Mouse (Mus musculus) left cerebral cortex, adult 2 months (tissue): ENCODE measurements at regions not wholly inside any gene's neighbourhood (a gene's known extent, or its start where the extent isn't known, plus 50 kb on each side); places are given as distances from the start of the nearest gene placed in this dataset.

ENCODE experiments used
- DNase-seq, 2 experiments: peaks; one replicate each; pipeline ENCODE4 v3.0.0; 2021 to 2022; ENCODE audit warnings: low spot score in 2 of 2, mixed read lengths in 1 of 2; ENCODE audit errors: extremely low spot score in 1 of 2
- H3K27ac ChIP-seq: fragments of 200-600 bp; 2 replicates; pipeline ENCODE4 v1.8.1; 2022
- H3K4me3 ChIP-seq: fragments of 200-600 bp; 2 replicates; pipeline ENCODE4 v1.8.1; 2022
- CTCF ChIP-seq: fragments of 200-600 bp; IDR thresholded peaks from 2 replicates; pipeline ENCODE4 v1.8.1; 2022; ENCODE audit warnings: antibody characterized with exemption, mild to moderate bottlenecking, moderate library complexity
- intact Hi-C: fragments of 180-260 bp; cut with DNase I; formaldehyde crosslinking; loops from one replicate; pipeline ENCODE4 v1.15.1; 2025

DNA sequence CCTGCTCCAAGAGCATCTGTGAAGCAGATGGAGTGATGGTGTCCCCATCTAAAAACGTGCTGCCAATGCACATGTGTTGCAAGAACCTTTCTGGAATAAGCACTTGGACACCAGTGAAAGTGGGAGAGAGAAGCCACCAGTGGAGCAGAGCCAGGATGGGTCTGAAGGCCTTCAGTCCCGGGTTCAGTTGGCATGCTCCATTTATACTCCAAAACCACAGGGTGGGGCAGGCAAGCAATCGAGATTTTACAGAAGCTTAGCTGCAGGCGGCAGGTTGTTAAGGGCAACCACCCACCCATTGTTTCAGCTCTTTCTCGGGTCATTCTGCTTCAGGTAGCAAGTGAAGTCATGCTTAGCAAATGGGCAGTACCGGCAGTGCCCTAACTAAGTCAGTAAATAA, 51.8 kb upstream of the Sv2b start:
- Histone ChIP-seq H3K27ac (no peak overlapping the region), H3K4me3 (no peak overlapping the region)
- DNase-seq: no peak
- intact Hi-C loops: no loop called here
- TF ChIP-seq CTCF: no peak

DNA sequence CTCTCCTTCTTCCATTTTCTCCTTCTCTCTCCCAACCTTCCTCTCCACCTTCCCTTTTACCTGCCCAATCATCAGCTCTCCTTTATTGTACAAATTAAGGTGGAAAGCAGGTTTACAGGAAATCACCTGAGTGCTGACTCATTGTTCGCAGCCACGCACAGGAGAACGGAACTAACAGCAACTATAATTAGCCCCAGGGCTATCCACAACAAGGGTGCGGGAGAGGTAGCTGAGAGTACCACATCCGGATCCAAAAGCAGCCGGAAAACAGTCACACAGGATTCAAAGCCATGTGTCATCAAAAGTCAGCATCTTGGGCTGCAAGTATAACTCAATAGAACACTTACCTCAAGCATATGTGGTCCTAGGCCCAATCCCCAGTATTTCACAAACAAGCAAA, 53.5 kb upstream of the Sv2b start:
- no peak for DNase-seq
- TF ChIP-seq CTCF: no peak
- intact Hi-C loops: no loop called here
- Histone ChIP-seq H3K27ac (no peak overlapping the region), H3K4me3 (no peak overlapping the region)

DNA sequence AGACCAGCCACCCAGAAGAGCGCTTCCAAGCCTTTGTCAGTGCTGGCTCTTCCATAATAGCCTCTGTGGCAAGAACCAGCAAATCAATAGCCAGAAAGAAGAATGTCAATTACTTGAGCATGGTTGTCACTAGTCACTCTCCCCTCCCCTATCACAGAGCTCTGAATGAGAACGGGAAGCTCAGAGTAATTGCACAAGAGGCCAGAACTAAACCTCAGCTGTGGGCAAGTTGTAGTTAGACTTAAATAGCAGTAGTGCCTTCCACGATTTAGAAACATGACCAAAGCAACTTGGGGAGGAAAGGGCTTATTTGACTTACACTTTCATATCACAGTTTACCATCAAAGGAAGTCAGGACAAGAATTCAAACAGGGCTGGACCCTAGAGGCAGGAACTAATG, 56.4 kb upstream of the Sv2b start:
- intact Hi-C loops: no loop called here
- no peak for DNase-seq
- no peak overlapping the region for H3K27ac ChIP-seq
- no peak overlapping the region for H3K4me3 ChIP-seq
- no peak for TF ChIP-seq CTCF

DNA sequence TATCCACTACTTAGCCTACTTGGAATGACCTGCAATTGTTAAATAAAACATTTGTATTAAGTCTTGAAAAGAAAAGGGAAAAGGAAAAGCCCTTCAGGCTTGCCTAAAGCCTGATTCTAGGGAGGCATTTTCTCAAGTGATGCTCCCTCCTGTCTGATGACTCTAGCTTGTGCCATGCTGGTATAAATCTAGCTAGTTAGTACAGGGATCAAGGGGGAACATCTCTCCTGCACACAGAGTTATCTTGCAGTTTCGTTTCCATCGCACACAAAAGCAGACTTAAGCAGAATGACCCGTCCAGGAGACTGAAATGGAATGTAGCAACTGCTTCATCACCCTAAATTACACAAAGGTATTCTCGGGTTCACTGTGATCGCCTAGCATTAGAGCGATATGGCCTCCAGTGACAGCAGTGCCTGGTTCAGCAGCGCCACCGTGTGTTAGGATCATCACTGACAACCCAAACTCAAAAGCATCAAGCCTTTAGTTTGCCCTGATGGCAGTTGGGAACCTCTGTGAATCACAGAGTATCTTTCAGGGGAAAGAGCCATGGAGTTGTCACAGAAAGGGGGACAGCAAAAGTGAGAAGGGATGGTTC, 57.3 kb upstream of the Sv2b start:
- TF ChIP-seq CTCF: peak; percentile 92
- intact Hi-C loops: loop anchor here (1.0 to 2.0 kb wide), 2 partner anchors 58 to 231 kb away; partner anchors contain the start of gene Sv2b
- DNase-seq: peak; percentile 84 to 91
- no peak overlapping the region for H3K4me3 ChIP-seq
- no peak overlapping the region for H3K27ac ChIP-seq

DNA sequence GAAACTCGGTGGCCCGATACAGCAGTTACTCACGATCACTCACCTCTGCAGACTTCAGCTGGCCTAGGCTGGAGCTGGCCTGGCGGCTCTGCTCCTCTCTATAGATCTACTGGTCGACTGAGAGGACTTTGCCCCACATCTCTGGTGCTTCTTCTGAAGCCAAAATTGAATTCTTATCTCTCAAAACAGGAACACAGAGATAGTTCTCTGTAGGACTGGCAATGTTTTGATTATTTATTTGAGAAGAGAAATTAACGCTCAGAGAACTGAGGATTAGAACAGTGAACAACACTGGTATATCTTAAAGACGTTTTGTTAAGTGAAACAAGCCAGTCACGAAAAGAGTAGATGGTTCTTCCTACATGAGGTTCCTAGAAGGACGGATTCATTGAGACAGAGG, 59.3 kb upstream of the Sv2b start:
- intact Hi-C loops: no loop called here
- H3K27ac ChIP-seq: no peak overlapping the region
- no peak for TF ChIP-seq CTCF
- DNase-seq: no peak
- no peak overlapping the region for H3K4me3 ChIP-seq

GRCm38 (mm10) chr7:75369366-75369765, 60.3 kb upstream of the Sv2b start:
- intact Hi-C loops: no loop called here
- no peak for DNase-seq
- TF ChIP-seq CTCF: no peak
- Histone ChIP-seq H3K4me3 (no peak overlapping the region), H3K27ac (no peak overlapping the region)

GRCm38 (mm10) chr7:75370595-75371519, 61.8 kb upstream of the Sv2b start:
- peak; percentile 83 to 89 for DNase-seq
- peak; percentile 86 for TF ChIP-seq CTCF
- H3K27ac ChIP-seq: no peak overlapping the region
- H3K4me3 ChIP-seq: no peak overlapping the region
- intact Hi-C loops: loop anchor here (1.0 to 10.0 kb wide), 4 partner anchors 86 to 510 kb away; partner anchors contain the start of gene Akap13

- intact Hi-C loops: loop anchor here (1.0 to 10.0 kb wide), 4 partner anchors 86 to 509 kb away; partner anchors contain the start of gene Akap13
- Histone ChIP-seq H3K27ac (no peak overlapping the region), H3K4me3 (no peak overlapping the region)
- DNase-seq: no peak
- TF ChIP-seq CTCF: no peak
Observed at GRCm38 (mm10) chr7:75371520-75371876, 62.4 kb upstream of the Sv2b start.

DNA sequence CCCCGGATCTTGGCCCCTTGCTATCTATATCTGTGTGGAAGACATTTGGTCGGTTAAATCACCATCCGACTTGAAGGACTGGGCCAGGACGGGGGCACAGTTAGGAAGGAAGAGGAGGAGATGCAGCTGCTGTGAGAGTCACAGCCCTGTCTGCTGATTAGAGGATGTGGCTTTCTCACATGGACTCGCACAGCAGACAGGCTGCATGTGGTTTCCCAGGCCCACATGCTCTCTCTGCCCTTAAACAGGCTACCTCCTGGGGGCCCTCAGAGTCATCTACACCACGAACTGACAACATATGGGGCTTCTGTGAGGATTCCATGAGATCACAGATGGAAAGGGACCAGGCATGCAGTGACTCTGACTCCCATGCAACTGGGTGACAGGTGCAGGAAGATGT, 62.9 kb upstream of the Sv2b start:
- H3K27ac ChIP-seq: no peak overlapping the region
- no peak overlapping the region for H3K4me3 ChIP-seq
- no peak for DNase-seq
- intact Hi-C loops: loop anchor here (1.0 to 10.0 kb wide), 4 partner anchors 85 to 509 kb away; partner anchors contain the start of gene Akap13
- TF ChIP-seq CTCF: no peak

DNA sequence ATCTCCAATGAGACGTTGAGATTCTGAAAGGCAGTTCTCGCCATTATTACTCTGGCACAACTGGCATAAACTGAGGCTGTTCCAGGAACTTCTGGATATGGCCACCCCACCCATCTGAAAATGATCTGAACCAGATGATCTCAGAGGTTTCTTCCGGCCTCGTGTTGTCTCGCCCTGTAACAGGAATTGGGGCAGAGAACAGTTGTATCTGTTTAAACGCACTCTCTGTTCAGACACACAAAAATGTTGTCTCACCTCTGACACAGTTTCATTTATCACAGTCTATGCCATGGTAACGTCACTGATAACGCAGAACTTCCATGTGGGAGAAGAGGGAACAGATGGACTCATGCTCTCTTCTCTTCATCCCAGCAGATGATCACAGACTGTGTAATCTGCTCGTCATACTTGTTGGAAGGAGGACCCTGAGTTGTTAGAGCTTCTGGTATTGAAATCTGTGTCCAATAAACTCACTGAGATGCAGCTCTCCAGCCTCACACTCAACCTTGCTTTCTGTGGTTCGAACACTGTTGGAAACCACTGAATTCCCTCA, 63.9 kb upstream of the Sv2b start:
- intact Hi-C loops: loop anchor here (5.0 to 10.0 kb wide), 2 partner anchors 84 to 362 kb away; partner anchors contain the start of gene Akap13
- H3K4me3 ChIP-seq: no peak overlapping the region
- no peak for TF ChIP-seq CTCF
- DNase-seq: no peak
- no peak overlapping the region for H3K27ac ChIP-seq

GRCm38 (mm10) chr7:75374506-75374905, 65.4 kb upstream of the Sv2b start:
- no peak for DNase-seq
- H3K27ac ChIP-seq: no peak overlapping the region
- H3K4me3 ChIP-seq: no peak overlapping the region
- intact Hi-C loops: loop anchor here (5.0 to 10.0 kb wide), 2 partner anchors 83 to 360 kb away; partner anchors contain the start of gene Akap13
- no peak for TF ChIP-seq CTCF

DNA sequence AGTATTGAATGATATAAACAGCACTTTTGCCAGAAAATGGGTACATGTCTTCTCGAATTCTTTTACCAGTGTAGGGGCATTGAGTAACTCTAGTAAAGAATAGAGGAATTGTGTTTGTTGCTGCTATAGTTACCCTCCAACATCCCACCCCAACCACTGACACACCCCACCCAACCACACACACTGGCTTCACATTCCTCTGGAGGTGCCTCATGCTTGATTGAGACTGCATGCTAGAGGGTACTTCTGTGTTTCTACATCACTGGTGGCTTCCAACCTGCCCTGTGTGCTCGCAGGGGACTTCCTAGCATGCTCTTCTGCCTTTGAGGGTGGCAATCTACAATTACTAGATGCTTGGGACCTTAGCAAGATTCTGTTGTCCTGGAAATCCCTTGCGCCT, 70.5 kb upstream of the Sv2b start:
- intact Hi-C loops: loop anchor here (10.0 kb wide), 1 partner anchor 355 kb away; no protein-coding TSS in a partner anchor
- TF ChIP-seq CTCF: no peak
- no peak for DNase-seq
- Histone ChIP-seq H3K27ac (no peak overlapping the region), H3K4me3 (no peak overlapping the region)
